Mouse (Mus musculus): Measurements from ENCODE around the gene Ly86. TPM values are rescaled to one million over a fixed set of nuclear protein-coding genes. Genes with fewer than 3 reads are reported as not detected.

Ly86 gene
- polyA plus RNA-seq, 1 experiment from 2014 or later, result not detected

- no peak for TF ChIP-seq CTCF (IDR thresholded peaks at IDR 0.05)
- DNase-seq (ENCODE audit: low read depth, low spot score), result no peak
- in situ Hi-C loops (cut with MboI; ENCODE audit: low pct_unique_long_range_greater_than_20kb), result loop anchor here (25.0 kb wide), 1 partner anchor 756 kb away; no protein-coding TSS in a partner anchor
- CTCF ChIA-PET, result no interaction called here
- POLR2A ChIA-PET, result no interaction called here
- ATAC-seq, result no peak
- H3K27me3 ChIP-seq, result no peaks in the 10 kb centered on the region
Observed at GRCm38 (mm10) chr13:37431707-37432106, 86.7 kb downstream of the Ly86 start.

GRCm38 (mm10) chr13:37432653-37433052, 87.6 kb downstream of the Ly86 start:
- POLR2A ChIA-PET, result no interaction called here

GRCm38 (mm10) chr13:37433142-37433541, 88.1 kb downstream of the Ly86 start:
- H3K27me3 ChIP-seq, result no peaks in the 10 kb centered on the region
- DNase-seq (ENCODE audit: low read depth, low spot score) (no peak), ATAC-seq (no peak)
- in situ Hi-C loops (cut with MboI; ENCODE audit: low pct_unique_long_range_greater_than_20kb), result loop anchor here (25.0 kb wide), 1 partner anchor 754 kb away; no protein-coding TSS in a partner anchor
- ChIA-PET CTCF (interaction anchor here (1.0 to 1.7 kb wide), 4 partner anchors 18 to 536 kb away, joined by 3 to 5 read pairs (median 4); no protein-coding TSS in a partner anchor), POLR2A (no interaction called here)
- TF ChIP-seq CTCF (IDR thresholded peaks at IDR 0.05), result no peak

More at GRCm38 (mm10) chr13:37432653-37433052, 87.6 kb downstream of the Ly86 start:
- ATAC-seq, result no peak
- DNase-seq (ENCODE audit: low read depth, low spot score), result no peak
- no peak for TF ChIP-seq CTCF (IDR thresholded peaks at IDR 0.05)
- CTCF ChIA-PET, result interaction anchor here (0.5 to 1.0 kb wide), 2 partner anchors 18 to 1737 kb away, joined by 3 read pairs; no protein-coding TSS in a partner anchor
- H3K27me3 ChIP-seq, result no peaks in the 10 kb centered on the region
- in situ Hi-C loops (cut with MboI; ENCODE audit: low pct_unique_long_range_greater_than_20kb), result loop anchor here (25.0 kb wide), 1 partner anchor 755 kb away; no protein-coding TSS in a partner anchor

GRCm38 (mm10) chr13:37433730-37434129, 88.7 kb downstream of the Ly86 start:
- DNase-seq (ENCODE audit: low read depth, low spot score) (no peak), ATAC-seq (no peak)
- in situ Hi-C loops (cut with MboI; ENCODE audit: low pct_unique_long_range_greater_than_20kb), result loop anchor here (25.0 kb wide), 1 partner anchor 754 kb away; no protein-coding TSS in a partner anchor
- ChIA-PET CTCF (interaction anchor here (1.0 to 1.7 kb wide), 5 partner anchors 17 to 535 kb away, joined by 3 to 5 read pairs (median 4); no protein-coding TSS in a partner anchor), POLR2A (interaction anchor here (0.7 kb wide), 1 partner anchor 391 kb away, joined by 3 read pairs; no protein-coding TSS in a partner anchor)
- H3K27me3 ChIP-seq, result no peaks in the 10 kb centered on the region
- no peak for TF ChIP-seq CTCF (IDR thresholded peaks at IDR 0.05)

- in situ Hi-C loops (cut with MboI; ENCODE audit: low pct_unique_long_range_greater_than_20kb), result loop anchor here (25.0 kb wide), 1 partner anchor 753 kb away; no protein-coding TSS in a partner anchor
- TF ChIP-seq CTCF (IDR thresholded peaks at IDR 0.05), result peak; percentile 80
- ChIA-PET CTCF (interaction anchor here (1.0 to 1.7 kb wide), 4 partner anchors 19 to 535 kb away, joined by 3 to 5 read pairs (median 4); no protein-coding TSS in a partner anchor), POLR2A (interaction anchor here (0.7 kb wide), 1 partner anchor 391 kb away, joined by 3 read pairs; no protein-coding TSS in a partner anchor)
- ATAC-seq (peak; percentile 79), DNase-seq (ENCODE audit: low read depth, low spot score) (no peak)
- H3K27me3 ChIP-seq, result no peaks in the 10 kb centered on the region
Observed at GRCm38 (mm10) chr13:37434137-37434772, 89.2 kb downstream of the Ly86 start.

- in situ Hi-C loops (cut with MboI; ENCODE audit: low pct_unique_long_range_greater_than_20kb), result loop anchor here (25.0 kb wide), 1 partner anchor 752 kb away; no protein-coding TSS in a partner anchor
- CTCF ChIA-PET, result interaction anchor here (1.7 kb wide), 2 partner anchors 19 to 528 kb away, joined by 4 to 5 read pairs; no protein-coding TSS in a partner anchor
- H3K27me3 ChIP-seq, result no peaks in the 10 kb centered on the region
- TF ChIP-seq CTCF (IDR thresholded peaks at IDR 0.05), result no peak
- DNase-seq (ENCODE audit: low read depth, low spot score), result no peak
- POLR2A ChIA-PET, result no interaction called here
- no peak for ATAC-seq
Observed at GRCm38 (mm10) chr13:37434841-37435240, 89.8 kb downstream of the Ly86 start.

GRCm38 (mm10) chr13:37436267-37437013, 91.4 kb downstream of the Ly86 start:
- no peaks in the 10 kb centered on the region for H3K27me3 ChIP-seq
- ATAC-seq, result no peak
- TF ChIP-seq CTCF (IDR thresholded peaks at IDR 0.05), result no peak
- CTCF ChIA-PET, result no interaction called here
- DNase-seq (ENCODE audit: low read depth, low spot score), result no peak
- POLR2A ChIA-PET, result no interaction called here
- in situ Hi-C loops (cut with MboI; ENCODE audit: low pct_unique_long_range_greater_than_20kb), result loop anchor here (25.0 kb wide), 1 partner anchor 751 kb away; no protein-coding TSS in a partner anchor

- CTCF ChIA-PET, result interaction anchor here (1.1 kb wide), 1 partner anchor 508 kb away, joined by 3 read pairs; no protein-coding TSS in a partner anchor
Observed at GRCm38 (mm10) chr13:37438788-37439187, 93.8 kb downstream of the Ly86 start.

GRCm38 (mm10) chr13:37439477-37439876, 94.5 kb downstream of the Ly86 start:
- ChIA-PET CTCF (interaction anchor here (1.5 kb wide), 1 partner anchor 14 kb away, joined by 6 read pairs; no protein-coding TSS in a partner anchor), POLR2A (no interaction called here)
- no peaks in the 10 kb centered on the region for H3K27me3 ChIP-seq
- DNase-seq (ENCODE audit: low read depth, low spot score) (no peak), ATAC-seq (no peak)
- no peak for TF ChIP-seq CTCF (IDR thresholded peaks at IDR 0.05)
- in situ Hi-C loops (cut with MboI; ENCODE audit: low pct_unique_long_range_greater_than_20kb), result loop anchor here (25.0 kb wide), 1 partner anchor 748 kb away; no protein-coding TSS in a partner anchor

More at GRCm38 (mm10) chr13:37438788-37439187, 93.8 kb downstream of the Ly86 start:
- H3K27me3 ChIP-seq, result no peaks in the 10 kb centered on the region
- no peak for DNase-seq (ENCODE audit: low read depth, low spot score)
- TF ChIP-seq CTCF (IDR thresholded peaks at IDR 0.05), result no peak
- ATAC-seq, result no peak
- POLR2A ChIA-PET, result no interaction called here
- in situ Hi-C loops (cut with MboI; ENCODE audit: low pct_unique_long_range_greater_than_20kb), result loop anchor here (25.0 kb wide), 1 partner anchor 749 kb away; no protein-coding TSS in a partner anchor

- DNase-seq (ENCODE audit: low read depth, low spot score), result no peak
- no peak for TF ChIP-seq CTCF (IDR thresholded peaks at IDR 0.05)
- in situ Hi-C loops (cut with MboI; ENCODE audit: low pct_unique_long_range_greater_than_20kb), result loop anchor here (25.0 kb wide), 1 partner anchor 747 kb away; no protein-coding TSS in a partner anchor
- H3K27me3 ChIP-seq, result no peaks in the 10 kb centered on the region
- no peak for ATAC-seq
- CTCF ChIA-PET, result interaction anchor here (1.5 kb wide), 1 partner anchor 13 kb away, joined by 6 read pairs; no protein-coding TSS in a partner anchor
- POLR2A ChIA-PET, result no interaction called here
Observed at GRCm38 (mm10) chr13:37439941-37440340, 94.9 kb downstream of the Ly86 start.

All from Patski (cell line).